Mouse (Mus musculus) cerebellum, adult 9-10 months (tissue): ENCODE results near the gene Pdzrn3.

Source experiments
- DNase-seq: peaks from one replicate; pipeline ENCODE4 v3.0.0; 2022

The Pdzrn3 gene

DNA sequence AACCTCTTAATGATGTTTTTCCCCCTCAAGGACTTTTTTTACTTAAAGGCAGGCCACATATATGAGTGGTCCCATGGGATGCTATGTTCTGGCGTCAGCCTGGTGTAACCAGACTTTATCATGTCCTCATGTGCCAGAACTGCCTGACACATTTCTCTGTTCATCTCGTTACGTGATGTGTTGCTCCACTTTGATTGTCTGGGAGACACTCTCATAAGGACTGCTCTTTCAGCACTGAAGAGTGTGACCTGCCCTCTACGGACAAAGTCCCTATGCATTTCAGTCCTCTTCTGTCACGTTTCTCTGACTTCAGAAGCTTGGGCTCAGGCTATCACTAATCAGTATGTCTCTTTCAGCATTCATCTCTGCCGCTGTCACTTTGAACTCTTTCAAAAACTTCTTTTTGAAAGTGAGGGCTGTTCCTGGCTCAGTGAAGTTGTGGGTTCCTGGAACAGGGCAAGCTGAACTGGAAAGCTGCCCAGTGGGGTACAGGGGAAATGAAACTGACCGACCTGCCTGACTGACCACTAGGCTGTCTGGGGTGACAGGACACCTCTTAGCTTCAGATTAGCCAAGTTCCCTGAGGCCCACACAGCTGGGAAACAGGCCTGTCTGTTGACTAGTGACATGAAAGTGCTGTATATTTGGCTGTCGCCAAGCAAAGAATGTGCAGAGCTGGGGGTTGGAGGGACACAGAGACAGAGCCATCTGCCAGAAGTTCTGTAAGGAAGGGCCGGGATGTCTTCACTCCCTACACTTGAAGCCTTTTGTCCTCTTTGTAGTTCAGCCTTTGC lies 10.7 kb downstream of the Pdzrn3 start:
- no peak for DNase-seq

- no peak for DNase-seq
Observed at GRCm38 (mm10) chr6:101365795-101366194, 11.9 kb downstream of the Pdzrn3 start.

- DNase-seq, result no peak
Observed at GRCm38 (mm10) chr6:101363904-101364303, 13.8 kb downstream of the Pdzrn3 start.

GRCm38 (mm10) chr6:101362728-101363127 lies 15.0 kb downstream of the Pdzrn3 start:
- no peak for DNase-seq

- DNase-seq, result no peak
Observed at GRCm38 (mm10) chr6:101362268-101362667, 15.4 kb downstream of the Pdzrn3 start.

GRCm38 (mm10) chr6:101360211-101360737 lies 17.4 kb downstream of the Pdzrn3 start:
- no peak for DNase-seq

DNA sequence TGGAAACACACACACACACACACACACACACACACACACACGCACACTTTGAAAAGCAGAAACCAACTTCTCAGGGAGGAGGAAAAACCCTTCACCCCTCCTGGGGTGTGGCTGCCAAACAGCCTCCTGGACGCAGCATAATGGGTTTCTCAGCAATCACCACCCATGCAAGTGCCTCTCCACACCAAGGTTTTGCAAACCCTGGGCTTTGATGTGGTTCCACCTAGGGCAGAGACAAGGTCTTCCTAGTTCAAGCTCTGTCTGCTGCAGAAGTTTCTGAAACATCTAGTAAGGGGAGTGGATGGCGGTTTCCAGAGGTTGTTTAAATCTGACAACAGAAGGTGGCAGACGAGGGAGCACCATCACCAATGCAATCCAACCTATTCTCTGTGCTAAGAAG lies 18.1 kb downstream of the Pdzrn3 start:
- no peak for DNase-seq

DNA sequence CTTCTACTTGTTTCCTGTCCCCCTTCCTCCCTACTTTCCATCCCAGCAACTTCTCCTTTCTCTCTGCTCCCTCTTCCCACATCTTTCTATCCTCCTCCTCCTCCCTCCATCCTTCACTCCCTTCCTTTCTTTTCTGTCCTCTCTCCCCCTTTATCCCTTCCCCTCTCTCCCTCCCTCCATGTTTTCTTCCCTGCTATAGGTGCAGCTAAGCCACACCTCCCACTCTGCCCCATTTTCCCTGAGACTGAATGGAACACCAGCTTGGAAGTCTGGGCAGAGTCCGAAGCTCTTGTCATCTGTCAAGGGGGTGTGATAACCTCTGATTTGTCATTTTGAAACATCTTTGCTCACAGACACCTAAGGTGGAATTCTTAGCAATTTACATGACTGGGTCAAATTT lies 22.8 kb downstream of the Pdzrn3 start:
- no peak for DNase-seq

DNA sequence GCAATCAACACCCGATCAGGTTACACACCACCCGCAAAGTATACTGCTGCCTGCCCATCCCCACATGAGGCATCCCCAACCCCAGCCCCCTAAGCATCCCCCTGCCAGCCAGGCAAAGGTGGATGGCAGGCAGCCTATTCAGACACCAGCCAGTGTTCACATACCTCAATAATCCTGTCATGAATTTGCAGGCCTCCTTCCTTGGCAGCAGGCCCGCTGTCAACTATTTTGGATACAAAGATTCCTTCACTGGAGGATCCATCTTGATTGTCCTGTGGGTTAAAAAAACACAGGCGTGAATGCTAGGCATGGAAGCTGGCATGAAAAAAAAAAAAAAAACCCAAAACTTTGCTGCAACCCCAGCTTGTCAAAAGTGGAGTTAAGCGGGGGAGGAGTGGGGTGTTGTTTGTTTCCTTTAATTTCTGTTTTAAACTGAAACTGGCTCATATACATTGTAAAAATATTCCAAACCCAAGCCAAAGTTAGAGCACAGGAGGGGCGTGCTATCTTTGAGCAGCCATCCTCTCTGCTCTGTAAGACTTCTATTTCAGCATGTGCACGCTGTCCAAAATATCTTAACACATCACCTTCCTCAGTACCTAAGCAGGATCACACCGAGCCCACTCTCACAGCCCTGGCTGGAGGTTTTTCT lies 23.3 kb downstream of the Pdzrn3 start:
- DNase-seq, result no peak

DNA sequence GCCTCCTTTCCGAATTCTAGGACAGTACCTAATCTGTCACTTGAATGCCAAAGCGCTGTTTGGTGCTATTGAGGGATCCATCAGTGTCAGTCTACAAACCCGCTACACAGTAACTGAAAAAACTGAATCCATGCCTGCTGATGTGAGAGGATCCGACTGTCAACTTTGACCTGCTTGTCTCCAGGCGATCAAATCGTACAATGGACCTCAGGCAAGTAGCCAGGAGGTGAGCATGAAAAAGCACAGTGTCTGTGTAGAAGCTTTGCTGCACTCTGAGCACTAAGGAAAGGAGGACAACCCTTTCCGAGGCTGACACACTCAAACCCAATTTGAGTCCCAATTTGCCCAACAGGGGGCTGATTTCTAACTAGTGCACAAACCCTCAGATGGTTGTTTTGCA lies 24.0 kb downstream of the Pdzrn3 start:
- DNase-seq, result no peak

DNA sequence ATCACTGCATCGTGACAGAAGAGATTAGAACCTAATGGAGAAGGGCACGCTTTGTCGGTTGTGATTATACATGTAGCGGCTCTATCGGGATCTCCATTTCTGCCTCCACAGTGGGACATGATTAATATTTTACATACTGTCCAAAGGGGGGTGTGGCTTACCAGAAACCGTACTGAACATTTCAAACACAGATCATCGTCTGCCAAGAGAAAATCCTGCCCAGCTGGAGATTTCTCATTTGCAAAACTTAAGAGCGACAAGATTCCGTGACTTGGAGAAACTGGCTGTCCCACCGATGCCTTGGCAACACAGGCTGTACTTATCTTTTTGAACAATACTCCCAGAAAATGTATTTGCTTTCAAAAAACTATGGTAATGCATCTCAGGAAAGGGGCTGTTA lies 25.1 kb downstream of the Pdzrn3 start:
- no peak for DNase-seq

DNA sequence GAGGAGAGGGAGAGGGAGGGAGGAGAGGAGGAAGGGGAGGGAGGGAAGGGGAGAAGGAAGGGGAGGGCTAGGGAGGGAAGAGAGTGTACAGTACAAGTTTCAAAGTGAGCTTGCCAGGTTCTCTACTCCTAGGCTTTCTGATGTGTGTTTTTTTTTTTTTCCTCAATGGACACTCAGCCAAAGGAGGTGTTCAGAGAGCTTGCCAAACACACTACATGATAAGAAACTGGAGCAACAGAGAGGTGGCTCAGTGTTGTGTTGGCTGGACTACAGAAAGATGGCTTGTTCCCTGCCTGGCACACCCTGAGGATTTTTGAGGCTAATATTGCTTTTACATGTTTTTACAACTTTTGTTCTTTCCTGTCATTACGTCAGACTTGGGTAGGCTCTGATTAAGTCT lies 26.6 kb downstream of the Pdzrn3 start:
- no peak for DNase-seq

DNA sequence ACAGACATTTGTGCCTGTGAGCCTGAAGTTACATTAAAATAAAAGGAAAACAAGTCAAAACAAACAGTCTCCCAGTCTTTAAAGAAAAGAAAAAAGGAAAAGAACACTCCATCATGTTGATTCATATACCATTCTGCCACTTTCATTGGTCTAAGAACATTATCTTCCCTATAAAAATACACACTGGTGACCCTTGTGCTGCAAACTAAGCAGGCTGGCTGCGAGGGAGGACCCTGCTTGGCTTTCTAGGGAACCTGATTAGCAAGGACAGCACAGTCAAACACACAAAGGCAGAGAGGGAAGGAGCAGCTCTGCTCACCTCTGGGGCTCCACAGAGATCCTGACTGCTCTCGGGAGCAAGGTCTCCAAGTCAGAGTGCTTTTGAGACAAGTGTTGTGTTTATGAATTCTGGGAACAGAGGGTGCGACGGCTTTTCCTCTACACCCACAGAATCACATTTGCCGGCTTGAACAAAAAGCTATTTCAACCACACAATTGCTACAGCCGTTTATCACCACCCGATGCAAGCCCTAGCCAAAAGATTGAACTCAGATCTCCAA lies 27.2 kb downstream of the Pdzrn3 start:
- DNase-seq, result no peak

DNA sequence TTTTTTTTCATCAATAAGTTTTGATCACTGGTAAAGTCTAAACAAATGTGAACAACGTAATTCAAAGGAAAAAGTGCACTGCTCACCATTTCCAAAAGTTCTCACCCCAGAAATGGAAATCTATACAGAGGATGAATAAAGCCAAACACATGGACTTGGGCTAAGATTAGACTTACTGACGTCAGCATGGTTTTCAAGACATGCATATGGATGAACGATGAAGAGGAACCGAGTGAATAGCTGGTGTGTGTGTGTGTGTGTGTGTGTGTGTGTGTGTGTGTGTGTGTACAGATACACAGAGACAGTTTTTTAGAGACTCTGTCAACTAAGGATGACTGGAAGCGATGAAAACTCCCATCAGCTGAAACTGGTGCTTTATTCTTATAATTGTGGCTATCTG lies 29.2 kb downstream of the Pdzrn3 start:
- DNase-seq, result no peak

DNA sequence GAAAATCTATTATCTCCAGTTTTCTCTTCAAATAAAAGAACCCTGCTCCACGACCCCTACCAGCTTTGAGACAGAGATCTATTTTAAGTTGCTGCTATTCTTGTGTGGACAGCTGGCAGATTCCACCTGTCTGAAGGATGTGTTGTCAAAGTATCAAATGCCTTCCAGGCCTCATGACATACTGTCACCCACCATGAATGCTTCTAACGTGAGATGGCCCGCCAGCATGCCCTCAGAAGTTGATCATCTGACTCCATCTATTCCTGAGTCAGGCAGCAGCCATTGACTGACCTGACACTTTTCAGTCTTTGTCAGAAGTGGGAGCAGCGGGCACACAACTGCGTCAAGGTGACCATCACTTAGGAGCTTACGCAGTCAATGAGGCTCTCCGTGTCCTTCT lies 37.6 kb downstream of the Pdzrn3 start:
- DNase-seq, result no peak

GRCm38 (mm10) chr6:101337842-101338528 lies 39.7 kb downstream of the Pdzrn3 start:
- no peak for DNase-seq

DNA sequence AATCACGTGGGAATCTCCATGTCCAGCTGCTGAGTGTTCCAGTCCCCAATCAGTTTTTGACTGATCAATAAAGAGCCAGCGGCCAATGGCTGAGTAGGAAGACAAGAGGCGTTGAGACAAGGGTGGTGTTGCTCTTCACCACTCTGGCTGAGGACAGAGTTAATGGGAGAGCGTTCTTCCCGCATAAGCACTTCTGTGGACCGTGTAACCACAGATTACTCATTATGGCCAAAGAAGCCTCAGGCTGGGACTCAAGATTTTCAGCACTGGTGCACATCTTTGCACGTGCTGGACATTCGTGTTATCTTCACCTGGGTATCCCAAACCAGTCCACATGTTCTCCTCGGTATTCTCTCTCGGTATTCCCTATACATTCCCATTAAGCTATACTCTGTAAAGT lies 41.0 kb downstream of the Pdzrn3 start:
- no peak for DNase-seq

DNA sequence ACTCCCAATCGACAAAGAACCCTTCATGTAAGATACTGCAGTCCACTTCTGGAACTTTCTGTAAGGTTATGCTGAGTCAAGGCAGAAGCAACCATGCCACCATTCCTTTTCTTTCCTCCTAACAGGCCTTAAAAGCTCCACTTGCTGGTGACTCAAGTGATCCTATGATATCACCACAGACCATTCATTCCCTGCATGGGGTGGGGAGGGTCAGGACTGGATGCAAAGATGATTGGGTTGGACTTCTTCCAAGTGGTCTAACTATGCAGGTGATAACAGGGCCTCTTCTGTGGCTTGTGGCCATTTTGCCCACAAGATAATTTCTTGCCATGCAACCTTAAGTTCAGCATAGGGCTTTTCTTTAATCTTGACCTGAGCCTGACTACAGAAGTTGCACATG lies 42.0 kb downstream of the Pdzrn3 start:
- DNase-seq, result no peak

DNA sequence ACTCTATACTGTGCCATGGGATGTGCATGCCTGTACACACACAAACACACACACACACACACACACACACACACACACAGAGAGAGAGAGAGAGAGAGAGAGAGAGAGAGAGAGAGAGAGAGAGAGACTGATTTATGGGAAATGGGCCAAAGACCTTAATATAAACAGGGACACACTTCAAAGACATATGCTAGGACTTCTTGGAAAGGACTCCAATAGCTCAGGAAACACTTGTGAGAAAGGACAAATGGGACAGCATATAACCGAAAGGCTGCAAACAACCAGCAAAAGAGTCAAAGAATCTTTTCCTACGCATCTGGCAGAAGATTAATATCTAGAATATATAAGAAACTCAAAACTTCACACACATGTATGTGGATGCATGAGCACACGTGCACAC lies 43.2 kb downstream of the Pdzrn3 start:
- no peak for DNase-seq

DNA sequence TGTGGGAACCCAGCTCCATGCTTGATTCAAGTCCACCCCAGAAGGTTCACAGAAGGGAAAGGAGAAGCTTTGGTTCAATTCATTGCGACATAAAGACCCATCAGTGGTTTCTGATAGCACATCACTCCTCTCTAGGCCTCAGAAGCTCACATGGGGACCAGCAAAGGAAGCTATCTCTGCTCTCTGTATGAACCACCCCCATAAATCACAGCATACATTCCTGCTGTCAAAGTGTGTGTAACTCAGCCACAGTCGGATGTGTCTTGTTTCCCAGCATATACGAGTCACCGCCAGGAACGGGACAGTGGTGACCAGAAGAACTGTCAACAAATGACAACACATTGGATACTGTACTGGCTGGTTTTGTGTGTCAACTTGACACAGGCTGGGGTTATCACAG lies 47.3 kb downstream of the Pdzrn3 start:
- DNase-seq, result no peak

GRCm38 (mm10) chr6:101329499-101329898 lies 48.2 kb downstream of the Pdzrn3 start:
- no peak for DNase-seq

- DNase-seq, result no peak
Observed at GRCm38 (mm10) chr6:101328514-101328913, 49.2 kb downstream of the Pdzrn3 start.

- DNase-seq, result no peak
Observed at GRCm38 (mm10) chr6:101327741-101328140, 50.0 kb downstream of the Pdzrn3 start.

DNA sequence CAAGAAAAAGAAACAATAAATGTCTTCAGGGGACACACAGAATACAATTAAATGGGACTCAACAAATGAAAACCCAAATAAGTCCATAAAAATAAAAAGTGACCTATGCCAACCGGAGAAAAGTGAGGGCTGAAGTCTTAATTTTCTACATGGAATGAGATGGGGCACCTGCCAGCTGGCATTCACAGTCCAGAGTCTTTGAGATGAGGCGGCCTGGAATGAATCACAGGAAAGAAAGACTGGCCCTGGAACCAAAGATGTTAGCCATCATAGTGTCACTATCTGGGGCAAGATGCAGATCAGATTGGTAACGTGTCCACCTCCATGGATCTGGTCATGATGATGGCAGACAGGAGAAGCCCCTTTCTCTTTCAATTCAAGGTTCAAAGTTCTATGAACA lies 50.5 kb downstream of the Pdzrn3 start:
- DNase-seq, result no peak
